Mouse (Mus musculus) embryo, embryonic 11.5 days (tissue): Measurements from ENCODE around the gene Wnk2.

ENCODE experiments used
- DNase-seq: peaks from one replicate; pipeline ENCODE4 v3.0.0-alpha.2; 2012; ENCODE audit warnings: low read depth, low spot score

Gene Wnk2

GRCm38 (mm10) chr13:49178839-49179585 lies 31.2 kb upstream of the Wnk2 start:
- no peak for DNase-seq

DNA sequence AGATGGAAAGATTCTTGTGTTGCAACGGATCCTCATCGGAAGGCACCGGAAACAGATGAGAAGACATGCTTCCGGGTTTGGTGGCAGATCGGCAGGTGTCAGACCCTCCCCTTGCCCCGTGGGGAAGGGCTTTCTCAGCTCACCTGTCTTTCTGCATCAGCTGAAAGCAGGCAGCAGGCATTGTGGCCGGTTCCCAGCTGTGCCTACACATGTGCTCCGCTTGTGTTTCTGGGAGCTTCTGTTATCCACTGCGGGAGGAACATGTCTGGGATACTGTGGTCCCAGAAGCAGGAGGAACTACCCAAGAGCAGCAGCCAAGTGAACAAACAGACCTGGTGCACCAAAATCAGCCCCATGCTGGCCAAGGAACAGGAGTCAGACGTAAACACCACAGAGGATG lies 27.7 kb upstream of the Wnk2 start:
- no peak for DNase-seq

- peak; percentile 81 for DNase-seq
These were observed 25.3 kb upstream of the Wnk2 start for GRCm38 (mm10) chr13:49172971-49173596.

DNA sequence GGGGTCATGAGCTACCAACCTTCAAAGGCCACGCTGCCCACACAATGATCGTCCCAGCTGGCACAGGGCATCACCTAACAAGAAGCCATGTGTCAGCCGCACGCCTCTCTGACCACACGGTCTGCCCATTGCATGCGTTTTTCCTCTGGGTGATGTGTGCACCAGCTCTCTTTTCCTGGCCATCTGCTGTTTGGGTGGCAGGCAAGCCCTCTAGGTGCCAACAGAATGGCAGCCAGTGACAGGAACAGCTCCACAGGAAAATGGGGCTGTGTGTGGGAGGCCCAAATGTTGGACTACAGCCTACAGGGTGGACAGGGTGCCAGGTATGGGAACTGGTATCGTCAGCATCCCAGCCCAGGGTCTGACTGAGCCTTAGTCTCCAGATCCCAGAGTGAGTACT lies 24.5 kb upstream of the Wnk2 start:
- DNase-seq = no peak

DNA sequence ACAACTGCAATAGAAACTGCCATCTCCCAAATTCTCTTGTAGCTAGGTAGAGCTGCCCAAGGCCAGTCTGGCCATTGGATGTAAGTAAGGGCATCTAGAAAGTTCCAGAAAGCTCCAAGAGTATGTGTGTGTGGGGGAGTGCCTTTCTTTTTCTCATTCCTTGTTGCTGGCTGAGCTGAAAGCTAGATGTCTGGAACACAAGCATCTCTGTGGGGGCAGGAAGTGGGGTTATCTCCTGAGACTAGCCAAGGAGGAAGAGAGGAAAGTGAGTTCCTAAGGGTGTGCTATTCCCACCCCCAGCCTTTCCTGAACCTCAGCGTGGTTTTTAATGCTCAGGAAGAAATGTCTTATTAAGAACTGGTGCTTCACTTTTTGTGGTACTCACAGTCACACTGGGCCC lies 23.9 kb upstream of the Wnk2 start:
- no peak for DNase-seq

- no peak for DNase-seq
These were observed 22.8 kb upstream of the Wnk2 start for GRCm38 (mm10) chr13:49170623-49171022.

- peak; percentile 51 for DNase-seq
These were observed 21.8 kb upstream of the Wnk2 start for GRCm38 (mm10) chr13:49169448-49170207.

DNA sequence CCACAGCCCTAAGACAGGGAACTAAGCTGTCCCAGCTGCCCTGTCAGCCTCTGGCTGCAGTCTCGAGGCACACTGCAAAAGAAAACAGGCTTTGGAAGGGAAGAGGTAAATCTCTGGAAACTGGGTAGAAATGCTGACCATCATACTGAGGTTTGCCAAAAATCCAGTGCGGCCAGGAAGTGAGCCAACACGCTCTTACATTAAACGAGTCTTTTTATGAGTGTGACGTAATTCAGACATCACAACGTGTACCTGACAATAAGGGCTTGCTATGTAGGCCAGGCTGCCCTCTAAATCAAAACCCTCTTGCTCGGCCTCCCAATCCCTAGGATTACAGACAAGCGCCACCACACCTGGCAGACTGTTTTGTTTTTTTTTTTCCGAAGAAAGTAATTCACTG lies 19.3 kb upstream of the Wnk2 start:
- DNase-seq = no peak

GRCm38 (mm10) chr13:49163645-49164044 lies 15.8 kb upstream of the Wnk2 start:
- no peak for DNase-seq

- DNase-seq = no peak
These were observed 14.9 kb upstream of the Wnk2 start for GRCm38 (mm10) chr13:49162722-49163121.

- DNase-seq = no peak
These were observed 13.4 kb upstream of the Wnk2 start for GRCm38 (mm10) chr13:49161236-49161635.

DNA sequence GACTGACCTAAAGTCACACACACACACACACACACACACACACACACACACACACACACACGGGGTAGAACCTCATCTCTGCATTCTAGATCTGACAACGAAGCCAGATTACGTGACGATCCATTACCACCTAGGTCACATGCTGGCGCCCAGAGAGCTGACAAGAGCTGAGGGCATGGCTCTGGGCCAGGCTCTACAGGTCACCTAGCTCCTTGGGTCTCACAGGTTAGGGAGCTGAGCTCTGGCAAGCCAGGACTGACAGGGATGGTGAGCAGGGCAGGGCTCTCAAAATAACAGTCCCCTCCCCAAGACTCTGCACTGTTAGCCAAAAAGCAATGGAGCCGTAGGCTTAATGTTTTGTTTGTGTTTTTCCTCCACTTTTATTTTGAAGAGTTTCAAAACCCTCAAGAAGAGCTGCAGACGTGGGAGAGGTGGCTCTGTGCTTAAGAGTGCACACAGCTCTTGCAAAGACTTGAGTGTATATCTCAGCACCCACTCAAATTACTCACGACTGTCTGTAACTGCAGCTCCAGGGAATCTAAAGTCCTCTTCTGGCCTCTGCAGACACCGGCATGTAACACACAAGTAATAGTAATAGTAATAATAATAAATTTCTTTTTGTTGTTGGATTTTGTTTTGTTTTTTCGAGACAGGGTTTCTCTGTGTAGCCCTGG lies 10.4 kb upstream of the Wnk2 start:
- DNase-seq = no peak

GRCm38 (mm10) chr13:49156645-49157044 lies 8.8 kb upstream of the Wnk2 start:
- no peak for DNase-seq

- DNase-seq = no peak
These were observed 6.8 kb upstream of the Wnk2 start for GRCm38 (mm10) chr13:49154621-49155020.

DNA sequence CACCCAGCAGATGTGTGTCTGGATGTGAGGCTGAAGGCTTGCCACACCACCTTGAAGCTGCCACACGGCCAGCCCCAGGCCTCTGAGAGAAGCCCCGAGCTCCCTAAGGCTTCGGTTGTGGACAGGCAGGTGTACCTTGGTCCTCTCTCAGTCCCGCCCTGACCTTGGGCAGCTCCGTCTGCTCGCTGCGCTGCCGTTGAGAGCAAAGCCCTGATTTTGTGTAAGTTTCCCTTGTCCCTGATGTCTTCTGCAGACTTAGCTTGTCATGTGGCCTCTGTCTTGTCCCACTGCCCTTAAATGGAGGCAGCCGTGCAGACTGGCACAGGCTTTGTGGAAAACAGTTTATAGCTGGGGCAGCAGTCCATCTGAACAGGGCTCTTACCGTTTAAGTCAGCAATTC lies 6.2 kb upstream of the Wnk2 start:
- DNase-seq = no peak

DNA sequence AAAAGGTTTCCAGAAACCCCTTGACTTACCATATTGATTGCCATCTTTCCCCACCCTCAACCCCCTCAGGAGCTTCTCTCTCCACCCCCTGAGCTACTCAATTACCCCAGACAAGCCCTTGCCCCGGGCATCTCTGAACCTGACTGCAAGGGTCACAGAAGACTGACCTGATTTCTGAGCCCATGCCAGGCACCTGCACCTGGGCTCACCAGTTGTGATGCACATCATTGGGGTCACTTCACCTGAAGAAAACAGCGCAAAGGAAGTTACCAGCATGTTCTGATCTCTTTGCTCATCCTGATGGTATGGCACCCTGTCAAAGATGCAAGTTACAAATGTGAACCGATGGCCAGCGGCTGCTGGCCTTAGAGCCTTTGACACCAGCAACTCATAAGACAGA lies 873 bp upstream of the Wnk2 start:
- no peak for DNase-seq

GRCm38 (mm10) chr13:49147007-49147857 lies 582 bp downstream of the Wnk2 start:
- no peak for DNase-seq

- no peak for DNase-seq
These were observed 1.2 kb downstream of the Wnk2 start for GRCm38 (mm10) chr13:49146698-49147006.

DNA sequence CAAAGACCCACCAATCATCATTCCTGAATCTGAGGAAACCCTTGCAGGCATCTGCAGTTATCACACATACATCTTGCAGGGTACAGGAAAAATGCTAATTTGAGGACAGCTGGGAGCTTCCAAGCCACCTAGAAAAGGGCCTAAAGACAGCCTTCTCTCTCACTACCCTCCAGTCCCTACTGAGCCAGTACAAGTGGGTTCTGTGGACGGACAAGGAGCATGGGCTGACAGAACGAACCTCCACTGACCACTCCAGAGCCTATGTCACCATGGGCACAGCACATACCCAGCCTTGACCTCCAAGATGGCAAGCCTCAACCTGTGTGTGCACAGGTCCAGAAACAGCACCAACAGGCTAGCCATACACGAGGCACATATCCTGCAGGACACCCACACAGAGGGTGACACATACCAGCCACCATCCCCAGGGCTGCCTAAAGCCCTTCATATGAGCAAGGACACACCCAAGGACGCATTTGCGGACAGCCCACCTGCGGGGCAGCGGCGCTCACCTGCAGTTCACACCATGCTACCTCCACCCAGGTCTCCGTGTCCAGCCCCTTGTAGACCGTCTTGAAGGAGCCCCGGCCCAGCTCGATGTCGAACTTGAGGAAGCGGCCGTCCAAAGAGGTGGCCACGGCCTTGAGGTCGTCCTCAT lies 1.6 kb downstream of the Wnk2 start:
- DNase-seq = no peak

DNA sequence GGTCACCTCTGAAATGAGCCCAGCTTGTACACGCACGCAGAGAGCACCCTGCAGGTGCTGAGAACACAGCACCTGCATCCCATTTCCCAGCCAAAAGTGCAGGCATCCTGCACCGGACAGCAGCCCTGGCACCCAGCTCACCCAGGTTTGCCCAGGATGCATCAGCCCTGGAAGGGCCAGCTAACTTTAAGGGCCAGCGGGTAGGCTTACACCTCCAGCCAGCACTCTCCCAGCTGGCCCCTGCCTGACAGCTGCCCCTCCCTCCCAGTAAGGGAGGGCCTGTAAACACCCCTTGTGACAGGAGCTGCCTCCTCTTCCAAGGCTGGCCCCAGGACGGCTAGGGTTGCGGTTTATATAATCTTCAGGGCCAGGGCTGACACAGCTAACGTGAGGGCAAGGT lies 2.4 kb downstream of the Wnk2 start:
- no peak for DNase-seq

DNA sequence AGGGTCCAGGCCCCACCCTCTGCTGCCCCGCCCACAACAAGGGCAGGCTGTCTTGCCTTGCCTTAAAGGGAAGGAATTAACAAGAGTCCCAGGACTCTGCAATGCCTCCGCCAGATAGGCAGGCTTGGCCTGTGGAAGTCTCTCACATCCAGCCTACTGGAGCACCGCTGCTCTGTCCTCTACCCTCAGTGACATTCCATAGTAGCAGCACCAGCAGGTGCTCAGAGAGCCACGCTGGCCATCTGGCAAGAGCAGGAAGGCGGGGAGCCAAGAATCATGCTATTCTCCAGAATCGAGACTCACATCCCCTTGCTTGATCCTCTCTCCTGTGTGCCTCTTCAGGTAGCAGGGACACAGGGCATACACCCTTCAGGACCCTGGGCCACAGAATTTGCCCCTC lies 3.4 kb downstream of the Wnk2 start:
- no peak for DNase-seq
